Mouse (Mus musculus) heart, adult 2 months (tissue): Measurements from ENCODE around the gene Olfr6. TPM values are rescaled to one million over a fixed set of nuclear protein-coding genes. Genes with fewer than 3 reads are reported as not detected.

Experiments
- DNase-seq, 2 experiments: peaks; one replicate each; pipeline ENCODE4 v3.0.0; 2021
- H3K27ac ChIP-seq: fragments of 200-600 bp; 2 replicates; pipeline ENCODE4 v1.8.1; 2022
- H3K27me3 ChIP-seq: fragments of 200-500 bp; 2 replicates; pipeline ENCODE4 v1.6.1; 2012; ENCODE audit warnings: mild to moderate bottlenecking, low read length, inconsistent platforms, mixed read lengths; ENCODE audit not compliant: control insufficient read depth, insufficient read depth
- H3K36me3 ChIP-seq: fragments of 200-500 bp; 2 replicates; pipeline ENCODE4 v1.6.1; 2012; ENCODE audit warnings: low read length, inconsistent platforms; ENCODE audit not compliant: control insufficient read depth, insufficient read depth
- H3K4me1 ChIP-seq: fragments of 200-500 bp; 2 replicates; pipeline ENCODE4 v1.6.1; 2011; ENCODE audit warnings: low read length; ENCODE audit not compliant: control insufficient read depth, insufficient read depth
- H3K4me3 ChIP-seq: fragments of 200-600 bp; 2 replicates; pipeline ENCODE4 v1.8.1; 2022
- H3K79me2 ChIP-seq: fragments of 200-500 bp; replicated peaks from 2 replicates; pipeline ENCODE4 v1.6.1; 2012; ENCODE audit warnings: mild to moderate bottlenecking, inconsistent platforms, low read length, moderate library complexity, mixed read lengths; ENCODE audit not compliant: control insufficient read depth, insufficient read depth
- H3K9ac ChIP-seq: fragments of 200-500 bp; 2 replicates; pipeline ENCODE4 v1.6.1; 2012; ENCODE audit warnings: low read depth, mild to moderate bottlenecking, control low read depth, inconsistent platforms, low read length, mixed read lengths
- CTCF ChIP-seq: fragments of 200-600 bp; IDR thresholded peaks from 2 replicates; pipeline ENCODE4 v1.8.1; 2022; ENCODE audit warnings: antibody characterized with exemption, mild to moderate bottlenecking, moderate library complexity
- EP300 ChIP-seq: fragments of 200-500 bp; IDR thresholded peaks from 2 replicates; pipeline ENCODE4 v1.6.1; 2011; ENCODE audit warnings: low read depth, low read length, control low read depth; ENCODE audit not compliant: insufficient read depth
- POLR2A ChIP-seq: fragments of 200-500 bp; IDR thresholded peaks from 2 replicates; pipeline ENCODE4 v1.6.1; 2011; ENCODE audit warnings: mild to moderate bottlenecking, low read depth, low read length, control low read depth; ENCODE audit not compliant: insufficient read depth
- WGBS: fragments of 180-500 bp; shearing (Covaris S2); methylation state at CpG from one replicate; pipeline ENCODE4 v1.1.7; 2018; 5-methylcytosine and 5-hydroxymethylcytosine counted together
- intact Hi-C: fragments of 180-260 bp; cut with DNase I; formaldehyde crosslinking; loops from one replicate; pipeline ENCODE4 v1.15.1; 2025
- long read RNA-seq: library from polyadenylated mRNA; stranded (forward); transcript quantifications from one replicate; pipeline ENCODE4 v2.0.0, GENCODE M21; 2021
- polyA plus RNA-seq: library from polyadenylated mRNA; depleted of rRNA; stranded (reverse); fragments of >200 nt; gene quantifications from 2 replicates; pipeline ENCODE4 v1.2.3, GENCODE M21; 2012; rRNA removed
- total RNA-seq, 2 experiments: library from RNA; stranded (reverse); gene quantifications; 2 replicates each; pipeline ENCODE4 v1.2.3; 2021

Gene Olfr6
- not detected for total RNA-seq
- not detected in 2 replicates for polyA plus RNA-seq
- long read RNA-seq = 0 reads

DNA sequence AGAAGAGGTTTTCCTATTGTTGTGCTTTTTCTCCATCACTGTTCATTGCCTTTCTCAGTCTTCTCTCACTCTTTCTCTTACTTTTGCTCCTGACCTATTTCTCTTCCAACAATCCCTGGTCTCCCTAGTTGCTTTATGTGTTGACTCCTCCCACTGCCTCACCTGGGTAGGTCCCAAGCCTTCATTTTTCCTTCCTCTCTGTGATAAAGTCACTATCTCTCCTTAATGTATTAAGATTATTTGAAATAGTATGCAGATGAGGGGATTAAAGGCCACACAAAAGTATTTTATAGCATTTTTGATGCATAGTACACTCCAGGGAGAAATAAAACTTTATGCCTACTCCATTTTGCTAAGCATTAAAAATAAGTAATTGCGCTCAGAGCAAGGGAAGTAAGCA lies at the start of gene Olfr6:
Gene Olfr6 (minus strand): TSS at position 101 of the 400 bp plus-strand sequence.
- H3K4me1 ChIP-seq = no peaks in the 10 kb centered on the region
- H3K27ac ChIP-seq = no peak within 1 kb of the TSS
- no peak for DNase-seq
- intact Hi-C loops = no loop called here
- TF ChIP-seq EP300 (no peak), POLR2A (no peak), CTCF (no peak)
- no peaks in the 10 kb centered on the region for H3K36me3 ChIP-seq
- 69% methylated on average over 1 of the region's 1 CpGs for WGBS
- no peaks in the 10 kb centered on the region for H3K27me3 ChIP-seq
- no peaks in the 10 kb centered on the region for H3K79me2 ChIP-seq
- no peak within 1 kb of the TSS for H3K4me3 ChIP-seq
- H3K9ac ChIP-seq = no peak within 1 kb of the TSS

- no peaks in the 10 kb centered on the region for H3K4me1 ChIP-seq
- no peak for DNase-seq
- H3K36me3 ChIP-seq = no peaks in the 10 kb centered on the region
- 43% methylated on average over 1 of the region's 1 CpGs for WGBS
- no peak within 1 kb of the TSS for H3K9ac ChIP-seq
- H3K27me3 ChIP-seq = no peaks in the 10 kb centered on the region
- no peaks in the 10 kb centered on the region for H3K79me2 ChIP-seq
- TF ChIP-seq EP300 (no peak), POLR2A (no peak), CTCF (no peak)
- H3K27ac ChIP-seq = no peak within 1 kb of the TSS
- no peak within 1 kb of the TSS for H3K4me3 ChIP-seq
- intact Hi-C loops = no loop called here
Observed at GRCm38 (mm10) chr7:107005972-107006371, 42.2 kb upstream of the Olfr6 start, which contains the start of gene Olfr2. Gene Olfr2 (minus strand): TSS chr7:107006072.

DNA sequence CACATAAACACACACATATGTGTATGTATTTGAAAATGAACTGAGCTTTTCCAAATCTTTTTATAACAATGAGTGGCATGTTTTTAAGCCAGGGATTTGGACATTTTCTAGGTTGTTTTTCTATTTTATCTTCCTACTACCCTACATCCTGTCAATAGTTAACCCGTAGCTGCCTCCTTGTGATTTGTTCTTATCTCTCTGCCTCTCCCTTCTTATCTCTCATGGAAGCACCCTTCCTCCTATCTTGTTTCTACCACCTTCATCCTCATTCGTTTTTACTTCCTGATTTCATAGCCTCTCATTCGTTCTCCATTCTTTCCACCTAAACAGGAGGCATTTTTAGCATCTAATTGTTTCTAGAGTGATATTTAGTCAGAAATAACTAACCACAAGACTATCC lies 40.4 kb upstream of the Olfr6 start:
- WGBS = 6% methylated on average over 3 of the region's 3 CpGs
- H3K4me3 ChIP-seq = no peak overlapping the region
- H3K27ac ChIP-seq = no peak overlapping the region
- intact Hi-C loops = no loop called here
- no peaks in the 10 kb centered on the region for H3K27me3 ChIP-seq
- H3K4me1 ChIP-seq = no peaks in the 10 kb centered on the region
- no peaks in the 10 kb centered on the region for H3K36me3 ChIP-seq
- TF ChIP-seq EP300 (no peak), CTCF (no peak), POLR2A (no peak)
- no peak for DNase-seq
- H3K79me2 ChIP-seq = no peaks in the 10 kb centered on the region
- H3K9ac ChIP-seq = no peak overlapping the region

- Histone ChIP-seq H3K27ac (no peak overlapping the region), H3K36me3 (no peaks in the 10 kb centered on the region), H3K27me3 (no peaks in the 10 kb centered on the region), H3K9ac (no peak overlapping the region), H3K4me1 (no peaks in the 10 kb centered on the region), H3K4me3 (no peak overlapping the region), H3K79me2 (no peaks in the 10 kb centered on the region)
- TF ChIP-seq POLR2A = no peak
- TF ChIP-seq CTCF = no peak
- no peak for TF ChIP-seq EP300
- DNase-seq = no peak
- intact Hi-C loops = no loop called here
- 84% methylated on average over 7 of the region's 7 CpGs for WGBS
Observed at GRCm38 (mm10) chr7:107000798-107001197, 37.1 kb upstream of the Olfr6 start.

DNA sequence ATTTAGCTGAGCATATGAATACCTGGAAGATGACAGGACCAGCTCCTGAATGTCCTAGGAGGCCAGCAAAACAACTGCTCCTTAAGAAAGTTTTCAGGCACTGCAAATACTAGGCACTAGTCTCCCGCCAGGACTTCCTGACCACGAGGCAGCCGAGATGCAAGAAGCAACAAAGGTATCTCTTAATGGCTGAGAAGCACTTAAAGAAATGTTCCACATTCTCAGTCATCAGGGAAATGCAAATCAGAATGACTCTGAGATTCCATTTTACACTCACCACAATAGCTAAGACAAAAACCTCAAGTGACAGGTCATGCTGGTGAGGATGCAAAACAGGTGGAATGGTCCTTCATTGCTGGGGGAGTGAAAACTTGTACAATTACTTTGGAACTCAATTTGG lies 21.5 kb upstream of the Olfr6 start:
- H3K9ac ChIP-seq = no peak overlapping the region
- TF ChIP-seq EP300 (no peak), CTCF (no peak), POLR2A (no peak)
- no peaks in the 10 kb centered on the region for H3K36me3 ChIP-seq
- DNase-seq = no peak
- intact Hi-C loops = no loop called here
- no peaks in the 10 kb centered on the region for H3K4me1 ChIP-seq
- H3K4me3 ChIP-seq = no peak overlapping the region
- no peak overlapping the region for H3K27ac ChIP-seq
- 74% methylated on average over 3 of the region's 3 CpGs for WGBS
- no peaks in the 10 kb centered on the region for H3K79me2 ChIP-seq
- H3K27me3 ChIP-seq = no peaks in the 10 kb centered on the region

DNA sequence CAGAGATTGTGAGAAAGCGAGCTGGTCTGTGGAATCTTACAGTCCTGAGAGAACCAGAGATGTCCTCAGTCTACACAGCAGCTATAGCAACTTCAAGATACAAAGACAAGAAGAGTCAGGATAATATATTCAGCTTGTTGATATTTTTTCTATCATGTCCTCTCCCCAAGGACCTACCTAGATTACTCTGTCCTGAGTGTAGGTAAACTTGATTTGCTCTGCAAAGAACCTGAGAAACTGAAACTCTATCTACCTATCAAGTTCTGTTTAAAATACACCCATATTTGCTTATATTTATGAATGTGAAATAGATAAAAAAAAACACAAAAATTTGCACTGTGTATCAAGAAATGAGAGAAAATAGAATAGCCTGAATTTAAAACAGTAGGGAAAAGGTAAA lies 11.6 kb upstream of the Olfr6 start, which contains the start of gene Olfr711:
Gene Olfr711 (minus strand): TSS at position 101 of the 400 bp plus-strand sequence.
- H3K36me3 ChIP-seq = no peaks in the 10 kb centered on the region
- 42% methylated on average over 1 of the region's 1 CpGs for WGBS
- no peaks in the 10 kb centered on the region for H3K79me2 ChIP-seq
- no peak within 1 kb of the TSS for H3K4me3 ChIP-seq
- no peak within 1 kb of the TSS for H3K27ac ChIP-seq
- intact Hi-C loops = no loop called here
- no peak for TF ChIP-seq EP300
- H3K9ac ChIP-seq = no peak within 1 kb of the TSS
- no peaks in the 10 kb centered on the region for H3K4me1 ChIP-seq
- no peak for DNase-seq
- no peaks in the 10 kb centered on the region for H3K27me3 ChIP-seq
